Mouse (Mus musculus) cerebellum, adult 8-10 months (tissue): Measurements from ENCODE around the gene Borcs8.

Experiments
- DNase-seq: peaks from one replicate; pipeline ENCODE4 v3.0.0; 2022

The Borcs8 gene

GRCm38 (mm10) chr8:70134931-70135330, 4.4 kb upstream of the Borcs8 start:
- no peak for DNase-seq

GRCm38 (mm10) chr8:70136591-70136990, 2.7 kb upstream of the Borcs8 start:
- DNase-seq, result no peak

- DNase-seq, result no peak
These were observed 1.4 kb upstream of the Borcs8 start for GRCm38 (mm10) chr8:70137890-70138289.

- DNase-seq, result no peak
These were observed 682 bp downstream of the Borcs8 start for GRCm38 (mm10) chr8:70139981-70140380.

GRCm38 (mm10) chr8:70147678-70148607, 8.6 kb downstream of the Borcs8 start:
- DNase-seq, result no peak

GRCm38 (mm10) chr8:70150158-70150557, 10.9 kb downstream of the Borcs8 start:
- DNase-seq, result no peak

- no peak for DNase-seq
These were observed 13.4 kb downstream of the Borcs8 start for GRCm38 (mm10) chr8:70152537-70153257.

GRCm38 (mm10) chr8:70157240-70157800, 18.0 kb downstream of the Borcs8 start:
- DNase-seq, result no peak

GRCm38 (mm10) chr8:70158069-70158853, 19.0 kb downstream of the Borcs8 start:
- DNase-seq, result peak; percentile 39

GRCm38 (mm10) chr8:70159211-70159610, 19.9 kb downstream of the Borcs8 start:
- DNase-seq, result no peak

- no peak for DNase-seq
These were observed 20.7 kb downstream of the Borcs8 start for GRCm38 (mm10) chr8:70160015-70160414.

GRCm38 (mm10) chr8:70163316-70163715, 24.0 kb downstream of the Borcs8 start:
- DNase-seq, result no peak

- peak; percentile 63 for DNase-seq
These were observed 27.3 kb downstream of the Borcs8 start for GRCm38 (mm10) chr8:70166504-70167110.

GRCm38 (mm10) chr8:70170116-70170515, 30.8 kb downstream of the Borcs8 start:
- DNase-seq, result no peak

- no peak for DNase-seq
These were observed 31.4 kb downstream of the Borcs8 start for GRCm38 (mm10) chr8:70170748-70171147.

- no peak for DNase-seq
These were observed 31.9 kb downstream of the Borcs8 start for GRCm38 (mm10) chr8:70171240-70171639.

- DNase-seq, result peak; percentile 89
These were observed 32.9 kb downstream of the Borcs8 start, which contains the start of gene Tmem161a for GRCm38 (mm10) chr8:70172043-70172681. Tmem161a (plus strand) TSS chr8:70172356.

- DNase-seq, result no peak
These were observed 34.0 kb downstream of the Borcs8 start for GRCm38 (mm10) chr8:70173320-70173719.

- DNase-seq, result no peak
These were observed 34.8 kb downstream of the Borcs8 start for GRCm38 (mm10) chr8:70174079-70174478.

GRCm38 (mm10) chr8:70178231-70178630, 38.9 kb downstream of the Borcs8 start:
- DNase-seq, result no peak

- no peak for DNase-seq
These were observed 39.8 kb downstream of the Borcs8 start for GRCm38 (mm10) chr8:70179082-70179481.
